Mouse (Mus musculus): Measurements from ENCODE around the gene Shd.

- TF ChIP-seq MAFK (IDR thresholded peaks at IDR 0.05; ENCODE audit: insufficient read depth, low read depth, low read length) (no peak), CHD2 (IDR thresholded peaks at IDR 0.05; ENCODE audit: low read depth, low read length) (no peak), ZNF384 (IDR thresholded peaks at IDR 0.05; ENCODE audit: low read depth, low read length) (no peak)
Measured at GRCm38 (mm10) chr17:56017848-56018247, 47.6 kb downstream of the Shd start.
